Mouse (Mus musculus) neural tube, embryonic 12.5 days (tissue): ENCODE results near the gene Anks1b. TPM values are rescaled to one million over a fixed set of nuclear protein-coding genes. Genes with fewer than 3 reads are reported as not detected.

Experiments used
- ATAC-seq: fragments of 200-750 bp; cut with Nextera tagmentation; 2 replicates; pipeline ENCODE4 v1.8.0; 2017; ENCODE audit warnings: low read depth, mild to moderate bottlenecking, moderate TSS enrichment, moderate library complexity; ENCODE audit not compliant: low FRiP score
- H3K27ac ChIP-seq: fragments of 300-500 bp; sonication (generic); 2 replicates; pipeline ENCODE4 v1.5.1; 2016
- H3K27me3 ChIP-seq: fragments of 300-500 bp; sonication (generic); replicated peaks from 2 replicates; pipeline ENCODE4 v1.6.1; 2016; ENCODE audit warnings: mild to moderate bottlenecking
- H3K36me3 ChIP-seq: fragments of 300-500 bp; sonication (generic); 2 replicates; pipeline ENCODE4 v1.6.1; 2016; ENCODE audit warnings: mild to moderate bottlenecking
- H3K4me1 ChIP-seq: fragments of 300-500 bp; sonication (generic); 2 replicates; pipeline ENCODE4 v1.6.1; 2016
- H3K4me2 ChIP-seq: fragments of 300-500 bp; sonication (generic); replicated peaks from 2 replicates; pipeline ENCODE4 v1.6.1; 2016; ENCODE audit warnings: mild to moderate bottlenecking
- H3K4me3 ChIP-seq: fragments of 300-500 bp; sonication (generic); 2 replicates; pipeline ENCODE4 v1.5.1; 2016
- H3K9ac ChIP-seq: fragments of 300-500 bp; sonication (generic); 2 replicates; pipeline ENCODE4 v1.6.1; 2016; ENCODE audit warnings: mild to moderate bottlenecking
- H3K9me3 ChIP-seq: fragments of 300-500 bp; sonication (generic); 2 replicates; pipeline ENCODE4 v1.6.1; 2016; ENCODE audit warnings: mild to moderate bottlenecking
- WGBS: fragments of 180-500 bp; shearing (Covaris S2); methylation state at CpG from one replicate; pipeline ENCODE4 v1.1.7; 2016; 5-methylcytosine and 5-hydroxymethylcytosine counted together
- polyA plus RNA-seq: library from polyadenylated mRNA; unstranded; fragments of >200 nt; fragmentation: Nextera tagmentation; extraction: Ambion mirVana; gene quantifications from 2 replicates; pipeline ENCODE4 v1.2.1, GENCODE M21; 2016

The Anks1b gene
- polyA plus RNA-seq, 1 experiment from 2014 or later, result 25.1 TPM

- no peak overlapping the region for H3K27ac ChIP-seq
- no peaks in the 10 kb centered on the region for H3K27me3 ChIP-seq
- no peak for ATAC-seq
- H3K9me3 ChIP-seq, result peaks cover 7% of the 10 kb centered on the region; the same call in 1 of the 2 replicates
- no peak overlapping the region for H3K4me3 ChIP-seq
- 83% methylated on average over 2 of the region's 2 CpGs for WGBS
- no peaks in the 10 kb centered on the region for H3K4me1 ChIP-seq
- H3K4me2 ChIP-seq, result no peak overlapping the region
- H3K9ac ChIP-seq, result no peak overlapping the region
- H3K36me3 ChIP-seq, result no peaks in the 10 kb centered on the region
These were observed 969.1 kb downstream of the Anks1b start for GRCm38 (mm10) chr10:90842398-90842797.

- H3K36me3 ChIP-seq, result no peaks in the 10 kb centered on the region
- no peak overlapping the region for H3K27ac ChIP-seq
- no peak overlapping the region for H3K4me2 ChIP-seq
- no peaks in the 10 kb centered on the region for H3K9me3 ChIP-seq
- no peak overlapping the region for H3K4me3 ChIP-seq
- no peak for ATAC-seq
- H3K4me1 ChIP-seq, result 0 out of 2 replicates have a peak, but pooled peaks cover 2% of the 10 kb centered on the region
- WGBS, result 94% methylated on average over 6 of the region's 6 CpGs
- H3K27me3 ChIP-seq, result no peaks in the 10 kb centered on the region
- no peak overlapping the region for H3K9ac ChIP-seq
These were observed 977.8 kb downstream of the Anks1b start for GRCm38 (mm10) chr10:90851077-90851476.

DNA sequence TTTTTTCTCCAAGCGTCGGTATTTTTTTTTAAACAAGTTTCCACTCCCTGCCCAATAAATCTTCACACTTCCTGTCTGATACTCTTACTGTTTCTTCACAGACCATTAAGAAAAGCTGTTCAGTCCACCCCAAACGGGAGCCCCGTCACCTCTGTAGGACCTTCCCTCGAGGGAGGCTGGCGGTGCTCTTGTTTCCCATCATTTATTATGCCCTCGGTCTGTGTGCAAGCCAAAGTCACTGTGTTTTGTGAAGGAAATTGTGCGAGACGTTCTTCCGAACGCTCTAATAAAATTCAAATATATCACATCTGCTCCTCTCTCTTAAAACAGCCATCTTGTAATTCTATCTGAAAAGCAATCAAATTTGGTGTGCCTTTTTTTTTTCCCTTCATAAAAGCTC is 978.7 kb downstream of the Anks1b start:
- no peaks in the 10 kb centered on the region for H3K27me3 ChIP-seq
- no peak overlapping the region for H3K9ac ChIP-seq
- WGBS, result 22% methylated on average over 11 of the region's 11 CpGs
- no peak overlapping the region for H3K4me2 ChIP-seq
- H3K4me3 ChIP-seq, result no peak overlapping the region
- H3K36me3 ChIP-seq, result no peaks in the 10 kb centered on the region
- 0 out of 2 replicates have a peak, but pooled peaks cover 2% of the 10 kb centered on the region for H3K4me1 ChIP-seq
- no peak for ATAC-seq
- no peaks in the 10 kb centered on the region for H3K9me3 ChIP-seq
- H3K27ac ChIP-seq, result no peak overlapping the region

GRCm38 (mm10) chr10:90852432-90852831 is 979.1 kb downstream of the Anks1b start:
- H3K9ac ChIP-seq, result no peak overlapping the region
- no peak overlapping the region for H3K4me3 ChIP-seq
- H3K4me2 ChIP-seq, result no peak overlapping the region
- WGBS, result 73% methylated on average over 7 of the region's 7 CpGs
- no peaks in the 10 kb centered on the region for H3K36me3 ChIP-seq
- ATAC-seq, result no peak
- H3K27ac ChIP-seq, result no peak overlapping the region
- H3K27me3 ChIP-seq, result no peaks in the 10 kb centered on the region
- no peaks in the 10 kb centered on the region for H3K9me3 ChIP-seq
- H3K4me1 ChIP-seq, result 0 out of 2 replicates have a peak, but pooled peaks cover 2% of the 10 kb centered on the region

- no peak for ATAC-seq
- H3K27ac ChIP-seq, result no peak overlapping the region
- 37% methylated on average over 4 of the region's 4 CpGs for WGBS
These were observed 983.4 kb downstream of the Anks1b start for GRCm38 (mm10) chr10:90856668-90857067.

GRCm38 (mm10) chr10:90859665-90860523 is 986.6 kb downstream of the Anks1b start:
- H3K9me3 ChIP-seq, result no peaks in the 10 kb centered on the region
- H3K4me1 ChIP-seq, result peaks cover 5% of the 10 kb centered on the region
- no peak overlapping the region for H3K4me2 ChIP-seq
- H3K4me3 ChIP-seq, result no peak overlapping the region
- H3K27ac ChIP-seq, result no peak overlapping the region
- H3K27me3 ChIP-seq, result no peaks in the 10 kb centered on the region
- ATAC-seq, result no peak
- H3K9ac ChIP-seq, result no peak overlapping the region
- WGBS, result 88% methylated on average over 19 of the region's 19 CpGs
- H3K36me3 ChIP-seq, result no peaks in the 10 kb centered on the region

More at GRCm38 (mm10) chr10:90856668-90857067, 983.4 kb downstream of the Anks1b start:
- Histone ChIP-seq H3K9me3 (no peaks in the 10 kb centered on the region), H3K36me3 (no peaks in the 10 kb centered on the region), H3K4me3 (no peak overlapping the region), H3K4me1 (0 out of 2 replicates have a peak, but pooled peaks cover 2% of the 10 kb centered on the region), H3K4me2 (no peak overlapping the region), H3K9ac (no peak overlapping the region), H3K27me3 (no peaks in the 10 kb centered on the region)

GRCm38 (mm10) chr10:90863881-90864598 is 990.7 kb downstream of the Anks1b start:
- no peak overlapping the region for H3K9ac ChIP-seq
- no peaks in the 10 kb centered on the region for H3K9me3 ChIP-seq
- H3K27ac ChIP-seq, result no peak overlapping the region
- no peak overlapping the region for H3K4me2 ChIP-seq
- H3K27me3 ChIP-seq, result no peaks in the 10 kb centered on the region
- ATAC-seq, result peak; percentile 82
- H3K4me3 ChIP-seq, result no peak overlapping the region
- 16% methylated on average over 10 of the region's 10 CpGs for WGBS
- H3K4me1 ChIP-seq, result peaks cover 5% of the 10 kb centered on the region
- H3K36me3 ChIP-seq, result no peaks in the 10 kb centered on the region

- ATAC-seq, result no peak
- Histone ChIP-seq H3K27me3 (no peaks in the 10 kb centered on the region), H3K4me1 (peaks cover 5% of the 10 kb centered on the region), H3K4me3 (no peak overlapping the region), H3K27ac (no peak overlapping the region), H3K9me3 (no peaks in the 10 kb centered on the region), H3K9ac (no peak overlapping the region), H3K4me2 (no peak overlapping the region), H3K36me3 (no peaks in the 10 kb centered on the region)
- 38% methylated on average over 3 of the region's 3 CpGs for WGBS
These were observed 991.2 kb downstream of the Anks1b start for GRCm38 (mm10) chr10:90864599-90864889.

- no peak for ATAC-seq
- Histone ChIP-seq H3K4me1 (no peaks in the 10 kb centered on the region), H3K9me3 (no peaks in the 10 kb centered on the region), H3K4me2 (no peak overlapping the region), H3K36me3 (no peaks in the 10 kb centered on the region), H3K9ac (no peak overlapping the region), H3K27me3 (no peaks in the 10 kb centered on the region), H3K4me3 (no peak overlapping the region), H3K27ac (no peak overlapping the region)
- WGBS, result 94% methylated on average over 5 of the region's 5 CpGs
These were observed 999.9 kb downstream of the Anks1b start for GRCm38 (mm10) chr10:90873204-90873603.

GRCm38 (mm10) chr10:90874166-90874565 is 1000.9 kb downstream of the Anks1b start:
- no peaks in the 10 kb centered on the region for H3K27me3 ChIP-seq
- H3K4me3 ChIP-seq, result no peak overlapping the region
- no peak for ATAC-seq
- no peak overlapping the region for H3K4me2 ChIP-seq
- no peak overlapping the region for H3K27ac ChIP-seq
- 76% methylated on average over 3 of the region's 3 CpGs for WGBS
- H3K9me3 ChIP-seq, result no peaks in the 10 kb centered on the region
- no peak overlapping the region for H3K9ac ChIP-seq
- H3K4me1 ChIP-seq, result no peaks in the 10 kb centered on the region
- no peaks in the 10 kb centered on the region for H3K36me3 ChIP-seq

DNA sequence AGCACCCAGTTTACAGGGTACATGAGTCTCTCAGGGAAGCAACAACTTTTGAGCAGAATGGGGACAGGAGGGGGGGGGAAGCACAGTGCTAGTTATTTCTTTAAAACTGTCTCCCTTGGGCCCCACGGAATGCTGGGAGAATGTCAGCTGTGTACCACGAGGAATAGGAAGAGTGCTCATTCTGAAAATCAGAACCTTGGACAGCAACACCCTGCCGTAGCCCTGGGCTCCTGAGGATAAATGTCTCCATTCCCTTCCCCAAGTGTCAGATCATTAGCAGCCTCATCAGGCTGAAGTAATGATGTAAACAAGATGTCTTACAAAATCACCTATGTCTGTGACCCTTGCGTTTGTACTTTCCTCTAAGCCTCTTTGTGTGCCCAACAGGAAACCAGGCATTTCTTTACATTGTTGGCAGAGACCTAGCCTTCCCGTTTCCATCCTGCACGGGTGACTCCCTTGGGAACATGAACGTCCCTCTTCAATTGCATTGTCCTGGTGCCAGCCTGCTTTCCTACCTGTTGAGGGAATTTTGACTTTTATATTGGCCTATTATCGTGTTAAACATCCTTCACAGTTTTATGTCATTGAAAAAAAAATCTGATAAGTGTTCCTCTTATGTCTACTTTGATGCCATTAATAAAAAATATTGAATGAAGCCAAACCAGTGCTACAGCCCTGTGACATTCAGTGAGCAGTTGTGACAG is 1007.7 kb downstream of the Anks1b start:
- Histone ChIP-seq H3K4me3 (no peak overlapping the region), H3K4me2 (no peak overlapping the region), H3K4me1 (0 out of 2 replicates have a peak, but pooled peaks cover 6% of the 10 kb centered on the region), H3K9ac (no peak overlapping the region), H3K27ac (no peak overlapping the region), H3K36me3 (no peaks in the 10 kb centered on the region), H3K27me3 (no peaks in the 10 kb centered on the region), H3K9me3 (no peaks in the 10 kb centered on the region)
- no peak for ATAC-seq
- 41% methylated on average over 8 of the region's 8 CpGs for WGBS

GRCm38 (mm10) chr10:90889566-90889965 is 1016.3 kb downstream of the Anks1b start:
- H3K27me3 ChIP-seq, result no peaks in the 10 kb centered on the region
- no peak overlapping the region for H3K27ac ChIP-seq
- no peaks in the 10 kb centered on the region for H3K9me3 ChIP-seq
- H3K36me3 ChIP-seq, result no peaks in the 10 kb centered on the region
- H3K9ac ChIP-seq, result no peak overlapping the region
- H3K4me1 ChIP-seq, result no peaks in the 10 kb centered on the region
- H3K4me3 ChIP-seq, result no peak overlapping the region
- 85% methylated on average over 5 of the region's 5 CpGs for WGBS
- H3K4me2 ChIP-seq, result no peak overlapping the region
- ATAC-seq, result no peak
